Comparison of ENCODE assay signal across 13 mouse cellular contexts in the genomic region with DNA sequence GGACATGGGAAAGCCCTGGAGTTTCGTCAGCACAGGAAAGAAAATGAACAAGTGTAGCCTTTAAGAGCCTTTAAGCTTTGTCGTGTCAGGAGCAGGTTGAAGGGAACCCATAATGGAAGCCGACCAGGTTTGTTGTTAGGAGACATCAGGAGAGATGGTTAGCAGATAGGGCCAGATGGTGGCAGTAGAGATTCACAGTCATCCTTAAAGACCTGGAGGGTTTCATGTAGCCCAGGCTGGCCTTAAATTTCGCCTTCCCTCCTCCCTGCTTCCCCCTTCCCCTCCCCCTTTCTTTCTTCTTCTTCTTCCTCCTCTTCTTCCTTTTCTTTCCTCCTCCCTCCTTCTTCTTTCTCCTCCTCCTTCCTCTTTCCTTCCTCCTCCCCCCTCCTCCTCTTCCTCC. TPM values are rescaled to one million over a fixed set of nuclear protein-coding genes. Genes with fewer than 3 reads are reported as not detected.
DNase-seq lines count a peak whose midpoint lies in the region; ATAC-seq and TF ChIP-seq lines count a peak whose summit lies in the region.
"Had no signal": no experiment of that assay in that cellular context is flagged by ENCODE, and none has a peak within 500 bp of the region (broad histone marks: within the 10 kb centered on the region; RNA-seq: fewer than 3 reads in every experiment).

No protein-coding gene starts in this region.

- H3K4me2 ChIP-seq in forebrain, embryonic 14.5 days (ENCODE audit: low read length) = no peak overlapping the region
- no peak overlapping the region for H3K4me2 ChIP-seq in forebrain, embryonic 15.5 days (replicated peaks)
- no peak overlapping the region for H3K4me2 ChIP-seq in liver, embryonic 14.5 days (ENCODE audit: low read depth)
- no peak overlapping the region for H3K4me2 ChIP-seq in liver, embryonic 11.5 days
- H3K4me2 ChIP-seq: embryonic facial prominence, embryonic 15.5 days; stomach, embryonic 15.5 days had no signal

- no peak overlapping the region for H3K27ac ChIP-seq in forebrain, embryonic 14.5 days (ENCODE audit: low read depth, low read length)
- no peak overlapping the region for H3K27ac ChIP-seq in forebrain, embryonic 15.5 days (replicated peaks)
- no peak overlapping the region for H3K27ac ChIP-seq in liver, embryonic 14.5 days
- H3K27ac ChIP-seq in liver, embryonic 11.5 days (ENCODE audit: low read depth, low read length) = no peak overlapping the region
- H3K27ac ChIP-seq: embryonic facial prominence, embryonic 15.5 days; stomach, embryonic 15.5 days had no signal

- peak; percentile 59 for DNase-seq in forebrain, embryonic 14.5 days (ENCODE audit: low spot score)
- DNase-seq in liver, embryonic 14.5 days (ENCODE audit: low read depth in 3 of 3, low spot score in 3 of 3) = no peak
- no peak for DNase-seq in liver, embryonic 11.5 days (ENCODE audit: low spot score)
- peak; percentile 27 for DNase-seq in A20 (ENCODE audit: low read depth, low spot score)
- peak; percentile 77 for DNase-seq in brain, adult 2 months (ENCODE audit: low read depth, low spot score)
- no peak for DNase-seq in kidney, postnatal 14 days
- DNase-seq: gastrocnemius, postnatal 25 days; heart, postnatal 4 days; liver had no signal

- TF ChIP-seq CTCF in liver, embryonic 14.5 days (IDR thresholded peaks at IDR 0.05; ENCODE audit: low read depth) = peak; percentile 25; the same call in 1 of the 2 replicates

- H3K27me3 ChIP-seq in forebrain, embryonic 14.5 days (replicated peaks; ENCODE audit: control insufficient read depth, insufficient read depth, low read length) = no peaks in the 10 kb centered on the region
- H3K27me3 ChIP-seq in forebrain, embryonic 15.5 days = no peaks in the 10 kb centered on the region
- H3K27me3 ChIP-seq in liver, embryonic 14.5 days (ENCODE audit: control insufficient read depth, insufficient read depth, low read length) = no peaks in the 10 kb centered on the region
- no peaks in the 10 kb centered on the region for H3K27me3 ChIP-seq in liver, embryonic 11.5 days (replicated peaks; ENCODE audit: control insufficient read depth, insufficient read depth, low read length)
- H3K27me3 ChIP-seq: embryonic facial prominence, embryonic 15.5 days; stomach, embryonic 15.5 days had no signal

- H3K4me1 ChIP-seq in forebrain, embryonic 14.5 days (ENCODE audit: control insufficient read depth, insufficient read depth, low read length) = 0 out of 2 replicates have a peak, but pooled peaks cover under 1% of the 10 kb centered on the region
- peaks cover 14% of the 10 kb centered on the region for H3K4me1 ChIP-seq in forebrain, embryonic 15.5 days
- peaks cover 0 to 3% of the 10 kb centered on the region in 2 experiments; a peak in 1 of 4 replicates for H3K4me1 ChIP-seq in liver, embryonic 14.5 days (replicated peaks; ENCODE audit: control insufficient read depth in 2 of 2, insufficient read depth in 2 of 2, low read length in 1 of 2)
- H3K4me1 ChIP-seq in liver, embryonic 11.5 days (replicated peaks; ENCODE audit: control insufficient read depth, insufficient read depth, low read length) = 0 out of 2 replicates have a peak, but pooled peaks cover 2% of the 10 kb centered on the region

- H3K9me3 ChIP-seq in forebrain, embryonic 14.5 days (replicated peaks; ENCODE audit: control insufficient read depth, low read length) = no peaks in the 10 kb centered on the region
- H3K9me3 ChIP-seq in forebrain, embryonic 15.5 days = no peaks in the 10 kb centered on the region
- H3K9me3 ChIP-seq in liver, embryonic 14.5 days (ENCODE audit: control insufficient read depth, low read length) = no peaks in the 10 kb centered on the region
- no peaks in the 10 kb centered on the region for H3K9me3 ChIP-seq in liver, embryonic 11.5 days (ENCODE audit: control insufficient read depth, low read length)
- H3K9me3 ChIP-seq: embryonic facial prominence, embryonic 15.5 days; stomach, embryonic 15.5 days had no signal

- ATAC-seq in forebrain, embryonic 14.5 days = no peak
- ATAC-seq in forebrain, embryonic 15.5 days (replicated peaks) = no peak
- no peak for ATAC-seq in liver, embryonic 14.5 days (ENCODE audit: insufficient read depth)
- ATAC-seq in liver, embryonic 11.5 days (replicated peaks; ENCODE audit: low FRiP score) = no peak
- ATAC-seq in erythroid progenitor cell, adult 5-6 weeks (replicated peaks; ENCODE audit: low FRiP score, poor library complexity, severe bottlenecking) = no peak

- peaks cover 23% of the 10 kb centered on the region; the same call in 1 of the 2 replicates for H3K36me3 ChIP-seq in forebrain, embryonic 14.5 days (ENCODE audit: control insufficient read depth, insufficient read depth, low read length)
- no peaks in the 10 kb centered on the region for H3K36me3 ChIP-seq in forebrain, embryonic 15.5 days
- no peaks in the 10 kb centered on the region for H3K36me3 ChIP-seq in liver, embryonic 14.5 days (replicated peaks; ENCODE audit: control insufficient read depth, insufficient read depth, low read depth)
- H3K36me3 ChIP-seq in liver, embryonic 11.5 days (ENCODE audit: control insufficient read depth, insufficient read depth, low read length) = peaks cover 5% of the 10 kb centered on the region; the same call in 1 of the 2 replicates
- H3K36me3 ChIP-seq: stomach, embryonic 15.5 days had no signal

- H3K4me3 ChIP-seq in forebrain, embryonic 14.5 days (ENCODE audit: low read depth, low read length) = no peak overlapping the region
- no peak overlapping the region for H3K4me3 ChIP-seq in forebrain, embryonic 15.5 days
- no peak overlapping the region for H3K4me3 ChIP-seq in liver, embryonic 14.5 days (ENCODE audit: insufficient read depth in 1 of 2, low read depth in 2 of 2, low read length in 2 of 2)
- no peak overlapping the region for H3K4me3 ChIP-seq in liver, embryonic 11.5 days (ENCODE audit: low read depth, low read length)
- H3K4me3 ChIP-seq: embryonic facial prominence, embryonic 15.5 days; stomach, embryonic 15.5 days had no signal

- no peak for TF ChIP-seq EP300 in liver, embryonic 14.5 days (IDR thresholded peaks at IDR 0.05; ENCODE audit: low read depth)

- WGBS in forebrain, embryonic 14.5 days = 49% methylated on average over 4 of the region's 4 CpGs
- WGBS in forebrain, embryonic 15.5 days = 61% methylated on average over 4 of the region's 4 CpGs
- WGBS in liver, embryonic 14.5 days (ENCODE audit: insufficient replicate concordance) = 44% methylated on average over 4 of the region's 4 CpGs
- 51% methylated on average over 4 of the region's 4 CpGs for WGBS in liver, embryonic 11.5 days

- no peak overlapping the region for H3K9ac ChIP-seq in forebrain, embryonic 14.5 days (ENCODE audit: low read length)
- H3K9ac ChIP-seq in forebrain, embryonic 15.5 days (replicated peaks) = no peak overlapping the region
- H3K9ac ChIP-seq in liver, embryonic 14.5 days (replicated peaks) = no peak overlapping the region
- no peak overlapping the region for H3K9ac ChIP-seq in liver, embryonic 11.5 days (ENCODE audit: low read depth, low read length)
- H3K9ac ChIP-seq: embryonic facial prominence, embryonic 15.5 days; stomach, embryonic 15.5 days had no signal

RNA-seq across cellular contexts. Expression of a gene that starts 34.8 kb away (rescaled TPM):
- polyA plus RNA-seq in forebrain, embryonic 14.5 days (2014; fragmentation: Nextera tagmentation; extraction: Ambion mirVana) = 53.2 and 60.2 TPM in 2 replicates
- 57.6 and 58.3 TPM in 2 replicates for polyA plus RNA-seq in forebrain, embryonic 15.5 days (2015; fragmentation: Nextera tagmentation; extraction: Ambion mirVana)
- polyA plus RNA-seq in liver, embryonic 14.5 days (2012; rRNA removed) = 9.5 and 14.3 TPM in 2 replicates
- polyA plus RNA-seq in liver, embryonic 14.5 days (2014; fragmentation: Nextera tagmentation; extraction: Ambion mirVana) = 14.7 and 15.1 TPM in 2 replicates
- 52.6 and 61.2 TPM in 2 replicates for polyA plus RNA-seq in liver, embryonic 11.5 days (2014; fragmentation: Nextera tagmentation; extraction: Ambion mirVana)
- 4.2 and 10.5 TPM in 2 replicates for total RNA-seq in erythroid progenitor cell, adult 5-6 weeks (2015; ENCODE audit: low replicate concordance)
- total RNA-seq in erythroid progenitor cell, adult 5-6 weeks (2017; ENCODE audit: low replicate concordance) = 3.3 and 6.2 TPM in 2 replicates

RNA-seq across cellular contexts. Expression of a gene that starts 35.1 kb away (rescaled TPM):
- polyA plus RNA-seq in forebrain, embryonic 14.5 days (2014; fragmentation: Nextera tagmentation; extraction: Ambion mirVana) = 244 and 250 TPM in 2 replicates
- polyA plus RNA-seq in forebrain, embryonic 15.5 days (2015; fragmentation: Nextera tagmentation; extraction: Ambion mirVana) = 256 and 258 TPM in 2 replicates
- polyA plus RNA-seq in liver, embryonic 14.5 days (2012; rRNA removed) = 77.5 and 115 TPM in 2 replicates
- polyA plus RNA-seq in liver, embryonic 14.5 days (2014; fragmentation: Nextera tagmentation; extraction: Ambion mirVana) = 49.2 and 57.2 TPM in 2 replicates
- 143 and 157 TPM in 2 replicates for polyA plus RNA-seq in liver, embryonic 11.5 days (2014; fragmentation: Nextera tagmentation; extraction: Ambion mirVana)
- 233 and 266 TPM in 2 replicates for total RNA-seq in erythroid progenitor cell, adult 5-6 weeks (2015; ENCODE audit: low replicate concordance)
- total RNA-seq in erythroid progenitor cell, adult 5-6 weeks (2017; ENCODE audit: low replicate concordance) = 256 and 262 TPM in 2 replicates

Comparison
In these comparisons a context has a peak if more than half of its experiments do, and no peak if none do; other contexts are left out.
1. DNase-seq: peak in forebrain, embryonic 14.5 days (single experiment), A20 (single experiment) and brain, adult 2 months (single experiment); none in liver, embryonic 14.5 days (0 of 3), liver, embryonic 11.5 days (single experiment) and kidney, postnatal 14 days (single experiment).